Comparison of ENCODE assay signal across 8 mouse cellular contexts in genomic region chr10:59879255-59880028, GRCm38 (mm10). TPM values are rescaled to one million over a fixed set of nuclear protein-coding genes. Genes with fewer than 3 reads are reported as not detected.
DNase-seq lines count a peak whose midpoint lies in the region; ATAC-seq lines count a peak whose summit lies in the region.

Gene Dnajb12, plus strand, starts transcription at chr10:59879556.

- H3K4me3 ChIP-seq in hindbrain, embryonic 13.5 days, result peak within 1 kb of the TSS; percentile 65

- peak within 1 kb of the TSS; percentile 84 for H3K4me2 ChIP-seq in hindbrain, embryonic 13.5 days

- WGBS in hindbrain, embryonic 13.5 days, result under 1% methylated on average over 80 of the region's 80 CpGs

- peaks cover 26% of the 10 kb centered on the region for H3K4me1 ChIP-seq in hindbrain, embryonic 13.5 days (replicated peaks)

- H3K27ac ChIP-seq in hindbrain, embryonic 13.5 days, result peak within 1 kb of the TSS; percentile 100

- H3K36me3 ChIP-seq in hindbrain, embryonic 13.5 days, result peaks cover 9% of the 10 kb centered on the region

- peak within 1 kb of the TSS; percentile 92 for H3K9ac ChIP-seq in hindbrain, embryonic 13.5 days

- no peaks in the 10 kb centered on the region for H3K27me3 ChIP-seq in hindbrain, embryonic 13.5 days

- ATAC-seq in hindbrain, embryonic 13.5 days (ENCODE audit: low FRiP score), result peak; percentile 94

- DNase-seq in Muller cell, postnatal 12 days (ENCODE audit: inconsistent ontology term), result peak; percentile 98
- peak; percentile 96 for DNase-seq in cerebellum, adult 9-11 months
- DNase-seq in frontal cortex, postnatal 14 days (ENCODE audit: low spot score in 2 of 2), result peak; percentile 91 to 93
- peak; percentile 91 to 99 for DNase-seq in layer of hippocampus, postnatal 25 days (ENCODE audit: extremely low spot score in 1 of 2, low spot score in 1 of 2)
- peak; percentile 96 for DNase-seq in lung, postnatal 25 days (ENCODE audit: low spot score)
- peak; percentile 97 for DNase-seq in retina, embryonic 14.5 days (ENCODE audit: low spot score)
- DNase-seq in thymus, postnatal 4 days, result peak; percentile 94

- H3K9me3 ChIP-seq in hindbrain, embryonic 13.5 days, result no peaks in the 10 kb centered on the region

RNA-seq across cellular contexts. Expression of gene Dnajb12, which starts in this region (rescaled TPM):
- 18.4 and 19.2 TPM in 2 replicates for polyA plus RNA-seq in hindbrain, embryonic 13.5 days (2015; fragmentation: Nextera tagmentation; extraction: Ambion mirVana)
- 10 to 100 TPM; 53.3 to 54.0 TPM for total RNA-seq in layer of hippocampus, postnatal 25 days (2021)

Comparison
In these comparisons a context has a peak if more than half of its experiments do, and no peak if none do; other contexts are left out.
1. Peak in every context shown above with its lines: DNase-seq, ATAC-seq, H3K4me3 ChIP-seq and H3K27ac ChIP-seq.